Mouse (Mus musculus) liver, embryonic 14.5 days (tissue): ENCODE measurements around the gene Zkscan2. TPM values are rescaled to one million over a fixed set of nuclear protein-coding genes. Genes with fewer than 3 reads are reported as not detected.
A peak's percentile ranks its signal among the peaks of the same experiment; 100 is the strongest.

Experiments used
- ATAC-seq: fragments of 200-750 bp; cut with Nextera tagmentation; 2 replicates; pipeline ENCODE4 v1.8.0; 2017; ENCODE audit warnings: moderate number of reproducible peaks, mild to moderate bottlenecking, moderate library complexity; ENCODE audit not compliant: insufficient read depth
- DNase-seq, 3 experiments: peaks; one replicate each; pipeline ENCODE4 v3.0.0-alpha.2; 2012 to 2013; ENCODE audit warnings: low read depth in 3 of 3, low spot score in 3 of 3
- H3K27ac ChIP-seq: fragments of 300-500 bp; sonication (generic); 2 replicates; pipeline ENCODE4 v1.5.1; 2014; ENCODE audit warnings: moderate library complexity, mild to moderate bottlenecking, control low read depth, inconsistent platforms
- H3K27me3 ChIP-seq: fragments of 300-500 bp; sonication (generic); 2 replicates; pipeline ENCODE4 v1.6.1; 2014; ENCODE audit warnings: mild to moderate bottlenecking, low read length, moderate library complexity; ENCODE audit not compliant: control insufficient read depth, insufficient read depth
- H3K36me3 ChIP-seq: fragments of 300-500 bp; sonication (generic); replicated peaks from 2 replicates; pipeline ENCODE4 v1.6.1; 2014; ENCODE audit warnings: low read depth; ENCODE audit not compliant: control insufficient read depth, insufficient read depth
- H3K4me1 ChIP-seq, 2 experiments: fragments of 200-500 bp in 1 of 2; fragments of 300-500 bp in 1 of 2; sonication (generic) in 1 of 2; replicated peaks; 2 replicates each; pipeline ENCODE4 v1.6.1; 2012 to 2014; ENCODE audit warnings: antibody characterized with exemption in 1 of 2, inconsistent platforms in 1 of 2, low read length in 1 of 2; ENCODE audit not compliant: control insufficient read depth in 2 of 2, insufficient read depth in 2 of 2
- H3K4me2 ChIP-seq: fragments of 300-500 bp; sonication (generic); 2 replicates; pipeline ENCODE4 v1.6.1; 2014; ENCODE audit warnings: low read depth, mild to moderate bottlenecking, control low read depth, moderate library complexity
- H3K4me3 ChIP-seq, 2 experiments: fragments of 200-500 bp in 1 of 2; fragments of 300-500 bp in 1 of 2; sonication (generic) in 1 of 2; 2 replicates each; pipeline ENCODE4 v1.5.1; 2012 to 2014; ENCODE audit warnings: low read depth in 2 of 2, low read length in 2 of 2, mild to moderate bottlenecking in 2 of 2, control low read depth in 1 of 2, inconsistent platforms in 1 of 2, moderate library complexity in 1 of 2; ENCODE audit not compliant: insufficient read depth in 1 of 2
- H3K9ac ChIP-seq: fragments of 300-500 bp; sonication (generic); replicated peaks from 2 replicates; pipeline ENCODE4 v1.6.1; 2014; ENCODE audit warnings: mild to moderate bottlenecking, control low read depth, moderate library complexity
- H3K9me3 ChIP-seq: fragments of 300-500 bp; sonication (generic); 2 replicates; pipeline ENCODE4 v1.6.1; 2016; ENCODE audit warnings: low read length, mixed read lengths; ENCODE audit not compliant: control insufficient read depth
- CTCF ChIP-seq: IDR thresholded peaks from 2 replicates; pipeline ENCODE4 v1.5.1; 2016; ENCODE audit warnings: antibody characterized with exemption, low read depth, control low read depth
- EP300 ChIP-seq: IDR thresholded peaks from 2 replicates; pipeline ENCODE4 v1.6.1; 2016; ENCODE audit warnings: antibody characterized with exemption, low read depth
- WGBS: fragments of 180-500 bp; shearing (Covaris S2); extraction: QIAGEN DNeasy Blood & Tissue Kit; methylation state at CpG from one replicate; pipeline ENCODE4 v1.1.7; 2014; ENCODE audit not compliant: insufficient replicate concordance; 5-methylcytosine and 5-hydroxymethylcytosine counted together
- polyA plus RNA-seq, 2 experiments: library from polyadenylated mRNA; depleted of rRNA in 1 of 2; stranded (reverse) in 1 of 2; unstranded in 1 of 2; fragments of >200 nt; fragmentation: Nextera tagmentation in 1 of 2; extraction: Ambion mirVana in 1 of 2; gene quantifications; 2 replicates each; pipeline versions ENCODE4 v1.2.1 to v1.2.3; 2012 to 2014

The Zkscan2 gene
- polyA plus RNA-seq (2012; rRNA removed) (0.08 and 0.09 TPM in 2 replicates), polyA plus RNA-seq (2014; fragmentation: Nextera tagmentation; extraction: Ambion mirVana) (0.01 and 0.03 TPM in 2 replicates)

DNA sequence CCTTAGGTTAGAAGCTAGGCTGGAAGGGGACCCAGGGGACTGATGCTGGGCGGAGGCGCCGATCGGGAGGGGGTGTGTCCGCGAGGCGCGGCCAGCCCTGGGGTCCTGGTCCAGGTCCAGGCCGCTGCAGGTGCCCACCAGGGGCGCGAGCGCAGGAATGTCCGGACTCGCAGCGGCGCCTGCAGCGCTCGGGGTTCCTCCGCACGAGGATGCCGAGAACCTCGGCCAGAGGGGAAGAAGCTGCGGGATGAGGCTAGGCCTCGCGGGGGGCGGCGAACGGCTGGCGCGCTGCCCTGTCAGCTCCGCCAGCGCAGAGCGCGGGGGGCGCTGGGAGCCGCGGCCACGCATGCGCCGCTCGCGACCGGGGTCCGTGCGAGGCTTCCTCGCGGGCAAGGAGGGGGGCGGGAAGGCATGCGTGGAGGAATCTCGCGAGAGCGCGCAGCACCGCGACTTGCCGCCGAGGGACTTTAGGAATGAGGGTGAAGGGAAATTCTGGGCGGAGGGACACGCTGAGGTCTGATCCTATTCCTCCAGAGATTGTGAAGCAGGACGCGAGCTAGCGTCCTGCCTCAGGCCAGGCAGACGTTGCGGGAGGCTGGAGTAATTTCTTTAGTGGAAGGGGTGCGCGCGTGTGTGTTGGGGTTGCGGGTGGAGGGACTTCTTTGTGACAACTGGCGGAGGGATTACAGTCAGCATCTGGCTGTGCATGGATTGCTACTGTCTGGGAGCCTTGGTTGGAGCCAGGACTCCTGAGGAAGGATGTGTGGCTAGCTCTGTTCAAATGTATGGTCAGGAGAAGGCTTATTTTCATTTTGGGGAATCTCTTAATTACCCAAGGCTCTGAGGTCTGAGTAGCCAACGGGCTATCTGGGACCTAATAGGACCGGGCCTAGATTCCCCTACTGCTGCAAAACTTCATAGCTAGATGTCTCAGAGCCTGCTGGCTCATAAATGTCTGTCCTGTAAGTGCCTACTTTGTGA lies at the start of gene Zkscan2:
Gene Zkscan2 (minus strand): TSS at position 211 of the 981 bp plus-strand sequence.
- peak within 1 kb of the TSS; percentile 43 to 45 for H3K4me3 ChIP-seq
- H3K9me3 ChIP-seq = no peaks in the 10 kb centered on the region
- no peak for TF ChIP-seq CTCF
- TF ChIP-seq EP300 = no peak
- H3K27me3 ChIP-seq = peaks cover 8% of the 10 kb centered on the region
- peak within 1 kb of the TSS; percentile 56 for H3K4me2 ChIP-seq
- no peaks in the 10 kb centered on the region for H3K36me3 ChIP-seq
- 2% methylated on average over 71 of the region's 71 CpGs for WGBS
- ATAC-seq = no peak
- H3K4me1 ChIP-seq = no peaks in the 10 kb centered on the region
- no peak within 1 kb of the TSS for H3K27ac ChIP-seq
- no peak within 1 kb of the TSS for H3K9ac ChIP-seq
- no peak for DNase-seq

DNA sequence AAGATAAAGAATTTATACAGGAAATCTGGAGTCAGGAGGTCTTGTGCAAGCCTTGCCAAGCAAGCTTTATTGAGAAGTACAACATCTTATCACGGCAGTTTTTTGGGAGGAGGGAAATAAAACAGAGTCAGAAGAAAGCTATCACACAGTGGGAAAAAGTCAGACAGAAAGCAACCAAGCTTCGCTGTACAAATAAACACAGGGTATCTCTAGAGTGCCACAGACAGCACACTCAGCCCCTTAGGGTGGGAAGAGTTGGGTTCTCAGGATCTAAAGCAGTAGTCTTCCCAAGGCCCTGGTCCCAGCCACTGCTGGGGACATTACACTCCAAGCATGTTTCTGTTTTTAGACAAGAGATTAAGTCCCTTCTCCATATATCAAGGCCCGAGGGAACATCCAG lies 28.9 kb upstream of the Zkscan2 start:
- WGBS = 44% methylated on average over 3 of the region's 3 CpGs
- Histone ChIP-seq H3K27me3 (no peaks in the 10 kb centered on the region), H3K4me1 (no peaks in the 10 kb centered on the region), H3K4me3 (no peak overlapping the region), H3K4me2 (no peak overlapping the region), H3K9me3 (no peaks in the 10 kb centered on the region), H3K9ac (no peak overlapping the region), H3K36me3 (no peaks in the 10 kb centered on the region), H3K27ac (no peak overlapping the region)
- DNase-seq (no peak), ATAC-seq (no peak)
- TF ChIP-seq CTCF (no peak), EP300 (no peak)

DNA sequence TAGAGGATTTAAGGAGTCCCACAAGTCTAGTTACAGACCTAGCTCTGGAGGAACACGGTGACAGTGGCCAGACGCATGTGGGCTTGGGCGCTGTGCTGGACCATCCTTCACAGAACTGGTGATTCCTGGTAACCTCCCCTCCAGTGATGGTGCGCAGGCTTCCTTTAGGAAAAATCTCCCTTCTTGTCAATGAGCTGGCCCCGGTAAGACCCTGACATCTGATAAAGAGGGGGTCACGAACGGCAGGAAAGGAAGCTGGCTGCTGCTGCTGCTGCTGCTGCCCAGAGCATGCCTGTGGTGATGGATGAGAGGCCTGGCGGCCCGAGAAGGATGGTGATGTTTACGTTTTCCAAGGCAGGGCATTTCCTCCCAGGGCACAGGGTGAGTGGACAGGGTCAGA lies 25.5 kb upstream of the Zkscan2 start:
- Histone ChIP-seq H3K27ac (no peak overlapping the region), H3K4me3 (no peak overlapping the region), H3K4me1 (no peaks in the 10 kb centered on the region), H3K9ac (no peak overlapping the region), H3K4me2 (no peak overlapping the region), H3K36me3 (no peaks in the 10 kb centered on the region), H3K27me3 (no peaks in the 10 kb centered on the region), H3K9me3 (no peaks in the 10 kb centered on the region)
- no peak for DNase-seq
- ATAC-seq = no peak
- WGBS = 29% methylated on average over 10 of the region's 10 CpGs
- TF ChIP-seq CTCF = no peak
- TF ChIP-seq EP300 = no peak

DNA sequence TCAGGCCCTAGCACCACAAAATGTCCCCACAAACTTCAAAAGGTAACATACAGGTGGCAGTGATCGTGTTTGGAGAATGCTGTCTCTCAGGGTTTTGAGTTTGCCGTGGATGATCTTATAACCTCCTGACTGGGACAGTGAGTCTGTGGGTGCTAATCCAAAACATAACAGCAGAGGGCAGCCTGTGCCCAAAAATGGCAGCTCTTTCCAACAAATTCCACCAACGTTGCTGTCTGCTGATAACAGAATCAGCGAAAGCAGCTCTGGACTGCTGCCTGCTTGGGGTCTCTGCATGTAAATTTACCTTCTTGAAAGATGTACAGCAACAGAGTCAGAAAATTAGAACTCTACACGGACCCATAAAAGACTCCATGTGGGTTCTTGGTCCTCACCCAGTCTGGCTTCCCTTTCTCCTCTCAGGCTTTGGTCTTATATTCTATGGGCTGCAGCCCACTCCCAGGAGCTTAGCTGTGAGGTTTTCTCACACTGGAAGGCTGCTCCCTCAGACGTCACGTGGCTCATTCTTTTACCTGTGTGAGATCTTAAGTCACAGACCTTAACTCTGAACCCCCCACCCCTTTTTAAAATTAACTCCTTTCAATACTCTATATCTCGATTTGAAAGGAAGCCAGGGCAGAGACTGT lies 24.1 kb upstream of the Zkscan2 start:
- ATAC-seq = no peak
- H3K27me3 ChIP-seq = no peaks in the 10 kb centered on the region
- 18% methylated on average over 8 of the region's 8 CpGs for WGBS

DNA sequence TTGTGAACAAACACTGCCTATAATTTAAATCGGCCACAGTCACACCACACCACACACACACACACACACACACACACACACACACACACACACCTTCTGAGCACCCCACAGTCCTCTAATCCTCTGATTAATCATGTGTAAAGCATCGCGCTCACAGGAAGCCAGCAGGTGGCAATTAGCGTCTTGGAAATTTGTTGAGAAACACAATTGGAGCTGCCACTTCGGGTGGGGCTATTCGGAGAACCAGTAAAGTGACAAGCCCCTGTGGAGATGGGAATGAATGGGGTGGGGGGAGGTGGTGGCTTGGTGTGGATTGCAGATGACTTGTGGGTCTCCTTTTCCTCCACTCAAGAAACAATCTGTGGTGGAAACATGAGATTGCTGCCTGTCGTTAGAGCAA lies 7.7 kb upstream of the Zkscan2 start:
- no peak for DNase-seq
- no peak overlapping the region for H3K4me2 ChIP-seq
- no peaks in the 10 kb centered on the region for H3K36me3 ChIP-seq
- H3K9ac ChIP-seq = no peak overlapping the region
- H3K27ac ChIP-seq = no peak overlapping the region
- H3K4me1 ChIP-seq = no peaks in the 10 kb centered on the region
- H3K27me3 ChIP-seq = no peaks in the 10 kb centered on the region
- no peak for TF ChIP-seq EP300
- TF ChIP-seq CTCF = no peak
- WGBS = 72% methylated on average over 7 of the region's 7 CpGs
- no peak for ATAC-seq
- no peaks in the 10 kb centered on the region for H3K9me3 ChIP-seq
- H3K4me3 ChIP-seq = no peak overlapping the region

More for the DNA sequence above, 24.1 kb upstream of the Zkscan2 start:
- no peaks in the 10 kb centered on the region for H3K9me3 ChIP-seq
- H3K4me3 ChIP-seq = no peak overlapping the region
- no peak overlapping the region for H3K4me2 ChIP-seq
- no peaks in the 10 kb centered on the region for H3K4me1 ChIP-seq
- peak in 1 of 3 experiments; percentile 25 for DNase-seq
- H3K27ac ChIP-seq = no peak overlapping the region
- no peaks in the 10 kb centered on the region for H3K36me3 ChIP-seq
- no peak overlapping the region for H3K9ac ChIP-seq
- TF ChIP-seq EP300 = no peak
- TF ChIP-seq CTCF = peak; percentile 70
